Mouse (Mus musculus) intestine, embryonic 15.5 days (tissue): ENCODE measurements around the gene Pde4b. TPM values are rescaled to one million over a fixed set of nuclear protein-coding genes. Genes with fewer than 3 reads are reported as not detected.

Source experiments
- ATAC-seq: fragments of 200-750 bp; cut with Nextera tagmentation; 2 replicates; pipeline ENCODE4 v1.8.0; 2017; ENCODE audit warnings: moderate TSS enrichment, moderate library complexity
- H3K27ac ChIP-seq: fragments of 300-500 bp; sonication (generic); 2 replicates; pipeline ENCODE4 v1.5.1; 2015; ENCODE audit warnings: mild to moderate bottlenecking, inconsistent platforms
- H3K27me3 ChIP-seq: fragments of 300-500 bp; sonication (generic); replicated peaks from 2 replicates; pipeline ENCODE4 v1.6.1; 2015; ENCODE audit warnings: inconsistent platforms
- H3K36me3 ChIP-seq: fragments of 300-500 bp; sonication (generic); 2 replicates; pipeline ENCODE4 v1.6.1; 2015; ENCODE audit warnings: inconsistent platforms
- H3K4me1 ChIP-seq: fragments of 300-500 bp; sonication (generic); replicated peaks from 2 replicates; pipeline ENCODE4 v1.6.1; 2015; ENCODE audit warnings: inconsistent platforms
- H3K4me2 ChIP-seq: fragments of 300-500 bp; sonication (generic); replicated peaks from 2 replicates; pipeline ENCODE4 v1.6.1; 2015; ENCODE audit warnings: mild to moderate bottlenecking, inconsistent platforms
- H3K4me3 ChIP-seq: fragments of 300-500 bp; sonication (generic); replicated peaks from 2 replicates; pipeline ENCODE4 v1.5.1; 2015; ENCODE audit warnings: inconsistent platforms
- H3K9ac ChIP-seq: fragments of 300-500 bp; sonication (generic); 2 replicates; pipeline ENCODE4 v1.6.1; 2015; ENCODE audit warnings: inconsistent platforms
- H3K9me3 ChIP-seq: fragments of 300-500 bp; sonication (generic); 2 replicates; pipeline ENCODE4 v1.6.1; 2016; ENCODE audit warnings: inconsistent platforms
- WGBS: fragments of 180-500 bp; shearing (Covaris S2); methylation state at CpG from one replicate; pipeline ENCODE4 v1.1.7; 2015; 5-methylcytosine and 5-hydroxymethylcytosine counted together
- polyA plus RNA-seq: library from polyadenylated mRNA; unstranded; fragments of >200 nt; fragmentation: Nextera tagmentation; extraction: Ambion mirVana; gene quantifications from 2 replicates; pipeline ENCODE4 v1.2.1, GENCODE M21; 2015

Gene Pde4b
- polyA plus RNA-seq, 1 experiment from 2014 or later: 13.4 TPM

DNA sequence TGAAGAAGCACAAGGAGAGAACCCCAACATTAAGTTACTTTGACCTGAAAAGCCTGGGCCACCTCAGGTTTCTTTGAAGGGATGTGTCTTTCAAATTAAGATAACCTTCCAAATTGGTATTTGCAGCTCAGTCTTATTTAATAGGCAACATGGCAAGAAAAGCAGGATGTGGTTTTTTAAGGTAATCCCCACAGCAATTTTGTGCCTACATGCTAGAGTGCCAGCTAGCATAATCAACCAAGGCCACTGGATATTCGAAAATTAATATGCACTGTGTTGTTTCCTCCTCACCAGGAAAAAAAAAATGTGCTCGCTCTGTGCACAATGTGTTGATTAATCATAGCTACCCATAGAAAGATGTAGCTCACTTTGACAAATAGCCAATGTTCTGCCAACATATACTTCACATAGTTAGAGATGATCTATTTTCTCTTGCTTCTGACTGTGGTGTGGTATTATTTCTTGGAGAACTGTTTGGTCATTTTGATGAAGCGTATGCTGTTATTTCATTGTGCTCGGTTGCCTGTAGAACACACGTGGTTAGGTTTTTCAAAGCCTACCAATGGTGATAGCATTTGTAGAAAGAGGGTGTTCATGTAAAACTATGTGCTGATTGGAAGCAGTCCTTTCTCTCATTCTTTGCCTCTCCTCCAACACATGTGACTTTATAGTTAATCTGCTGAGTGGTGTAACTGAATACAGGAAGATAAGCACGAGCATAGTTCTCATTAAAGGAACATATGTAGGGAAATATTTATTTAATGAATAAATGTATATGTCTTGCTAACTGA lies 169.0 kb downstream of the Pde4b start:
- Histone ChIP-seq H3K27me3 (no peaks in the 10 kb centered on the region), H3K36me3 (no peaks in the 10 kb centered on the region), H3K27ac (no peak overlapping the region), H3K4me1 (peaks cover 9% of the 10 kb centered on the region), H3K4me3 (no peak overlapping the region), H3K9ac (no peak overlapping the region), H3K9me3 (no peaks in the 10 kb centered on the region), H3K4me2 (peak overlapping the region; percentile 12; the same call in 1 of the 2 replicates)
- ATAC-seq: no peak
- WGBS: 78% methylated on average over 6 of the region's 6 CpGs

DNA sequence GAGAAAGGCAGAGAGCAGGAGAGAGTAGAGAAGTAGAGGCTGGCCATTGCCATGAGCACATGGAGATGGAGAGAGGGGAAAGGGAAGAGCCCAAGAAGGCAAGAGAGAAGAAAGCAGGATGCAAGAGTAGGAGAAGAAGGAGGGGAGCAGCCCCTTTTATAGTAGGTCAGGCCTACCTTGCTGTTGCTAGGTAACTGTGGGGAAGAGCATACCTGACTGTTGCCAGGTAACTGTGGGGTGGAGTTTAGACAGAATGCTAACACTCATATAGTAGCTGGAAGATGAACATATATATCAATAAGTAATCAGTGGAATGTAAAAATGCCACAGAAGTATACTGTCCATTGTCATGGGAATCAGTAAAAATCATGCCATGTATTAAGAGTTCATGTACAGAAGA lies 172.9 kb downstream of the Pde4b start:
- ATAC-seq: no peak
- Histone ChIP-seq H3K27me3 (no peaks in the 10 kb centered on the region), H3K9me3 (no peaks in the 10 kb centered on the region), H3K9ac (no peak overlapping the region), H3K4me1 (no peaks in the 10 kb centered on the region), H3K4me2 (no peak overlapping the region), H3K4me3 (no peak overlapping the region), H3K36me3 (no peaks in the 10 kb centered on the region), H3K27ac (no peak overlapping the region)

DNA sequence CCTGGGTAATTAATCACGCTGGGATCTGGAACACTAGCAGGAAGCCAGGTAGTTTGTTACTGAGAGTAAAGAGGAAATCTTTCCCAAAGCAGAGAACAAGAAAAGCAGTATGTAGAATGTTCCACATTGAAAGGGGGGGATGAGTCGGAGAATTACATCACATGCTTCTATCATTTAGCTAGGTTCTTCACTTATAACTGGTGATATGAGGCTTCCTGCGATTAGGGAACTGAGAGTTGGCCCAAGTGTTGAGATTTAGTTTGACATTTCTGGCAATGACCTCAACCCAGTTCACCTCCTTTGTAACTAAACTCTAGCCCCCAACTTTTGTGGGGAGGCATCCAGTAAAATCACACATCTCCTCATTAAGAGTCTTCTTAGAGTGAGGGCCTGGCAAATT lies 185.0 kb downstream of the Pde4b start:
- H3K4me2 ChIP-seq: no peak overlapping the region
- no peak for ATAC-seq
- H3K27ac ChIP-seq: no peak overlapping the region
- H3K36me3 ChIP-seq: no peaks in the 10 kb centered on the region
- no peak overlapping the region for H3K4me3 ChIP-seq
- H3K27me3 ChIP-seq: no peaks in the 10 kb centered on the region
- no peaks in the 10 kb centered on the region for H3K9me3 ChIP-seq
- 75% methylated on average over 3 of the region's 3 CpGs for WGBS
- H3K4me1 ChIP-seq: no peaks in the 10 kb centered on the region
- H3K9ac ChIP-seq: no peak overlapping the region

DNA sequence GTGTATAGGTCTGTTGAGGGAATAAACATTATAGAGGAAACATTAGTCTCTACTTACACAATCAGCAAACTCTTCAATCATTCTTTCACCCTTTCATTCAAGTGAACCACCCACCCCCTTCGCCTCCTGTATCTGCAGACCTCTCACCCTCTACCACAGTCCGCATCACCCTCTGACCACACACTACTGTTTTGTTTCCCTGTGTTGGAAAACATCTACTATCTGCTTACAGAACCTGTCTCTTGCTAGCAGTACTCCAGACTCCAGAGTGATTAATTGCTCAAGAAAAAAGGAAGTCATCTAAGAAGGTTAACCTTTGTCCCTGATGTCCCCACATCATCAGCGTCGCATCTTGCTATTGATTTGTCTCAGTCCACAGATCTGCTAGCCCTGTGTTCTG lies 185.4 kb downstream of the Pde4b start:
- no peak overlapping the region for H3K4me2 ChIP-seq
- no peaks in the 10 kb centered on the region for H3K9me3 ChIP-seq
- no peak for ATAC-seq
- H3K36me3 ChIP-seq: no peaks in the 10 kb centered on the region
- no peak overlapping the region for H3K27ac ChIP-seq
- H3K27me3 ChIP-seq: no peaks in the 10 kb centered on the region
- no peak overlapping the region for H3K9ac ChIP-seq
- 63% methylated on average over 4 of the region's 4 CpGs for WGBS
- H3K4me3 ChIP-seq: no peak overlapping the region
- H3K4me1 ChIP-seq: no peaks in the 10 kb centered on the region

DNA sequence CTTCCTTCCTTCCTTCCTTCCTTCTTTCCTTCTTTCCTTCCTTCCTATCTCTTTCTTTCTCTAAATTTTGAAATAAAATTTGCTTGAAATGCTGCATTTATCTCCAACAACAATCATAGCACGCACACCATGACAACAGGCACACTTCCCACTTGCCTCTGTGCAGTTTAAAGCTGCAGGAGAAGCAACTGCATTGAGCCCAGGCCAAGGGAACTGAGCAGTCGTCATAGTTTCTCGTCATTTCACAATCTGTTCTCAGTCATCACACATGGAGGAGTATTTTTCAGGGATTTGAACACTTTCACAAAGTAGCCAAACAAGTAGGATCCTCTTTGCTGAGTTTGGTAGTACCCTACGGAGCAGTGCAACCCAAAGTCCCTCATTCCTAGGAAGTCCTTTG lies 188.4 kb downstream of the Pde4b start:
- no peak overlapping the region for H3K9ac ChIP-seq
- H3K9me3 ChIP-seq: no peaks in the 10 kb centered on the region
- no peaks in the 10 kb centered on the region for H3K36me3 ChIP-seq
- no peak overlapping the region for H3K27ac ChIP-seq
- no peak for ATAC-seq
- H3K4me2 ChIP-seq: no peak overlapping the region
- no peak overlapping the region for H3K4me3 ChIP-seq
- 75% methylated on average over 4 of the region's 4 CpGs for whole genome bisulfite sequencing
- H3K4me1 ChIP-seq: no peaks in the 10 kb centered on the region
- H3K27me3 ChIP-seq: no peaks in the 10 kb centered on the region

DNA sequence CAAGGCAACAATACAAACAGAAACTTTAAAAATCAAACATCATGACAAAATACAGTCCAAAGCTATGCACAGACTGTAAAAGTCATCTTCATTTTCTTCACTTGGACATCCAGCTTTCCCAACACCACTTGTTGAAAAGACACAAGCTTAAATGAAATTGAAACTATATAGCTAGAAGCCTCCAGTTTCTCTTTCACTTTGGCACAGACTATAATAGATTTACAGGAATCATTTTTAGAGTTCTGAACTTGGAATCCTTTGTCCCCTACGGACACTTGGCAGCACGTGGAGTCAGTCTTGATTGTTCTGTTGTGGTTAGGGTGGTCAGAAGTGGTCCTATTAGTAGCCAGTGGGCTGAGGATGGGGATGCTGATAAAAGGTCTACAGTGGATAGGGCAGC lies 191.6 kb downstream of the Pde4b start:
- no peak overlapping the region for H3K4me2 ChIP-seq
- no peaks in the 10 kb centered on the region for H3K36me3 ChIP-seq
- H3K9me3 ChIP-seq: no peaks in the 10 kb centered on the region
- H3K27ac ChIP-seq: no peak overlapping the region
- H3K27me3 ChIP-seq: no peaks in the 10 kb centered on the region
- H3K4me3 ChIP-seq: no peak overlapping the region
- no peaks in the 10 kb centered on the region for H3K4me1 ChIP-seq
- 72% methylated on average over 2 of the region's 2 CpGs for WGBS
- ATAC-seq: no peak
- no peak overlapping the region for H3K9ac ChIP-seq

DNA sequence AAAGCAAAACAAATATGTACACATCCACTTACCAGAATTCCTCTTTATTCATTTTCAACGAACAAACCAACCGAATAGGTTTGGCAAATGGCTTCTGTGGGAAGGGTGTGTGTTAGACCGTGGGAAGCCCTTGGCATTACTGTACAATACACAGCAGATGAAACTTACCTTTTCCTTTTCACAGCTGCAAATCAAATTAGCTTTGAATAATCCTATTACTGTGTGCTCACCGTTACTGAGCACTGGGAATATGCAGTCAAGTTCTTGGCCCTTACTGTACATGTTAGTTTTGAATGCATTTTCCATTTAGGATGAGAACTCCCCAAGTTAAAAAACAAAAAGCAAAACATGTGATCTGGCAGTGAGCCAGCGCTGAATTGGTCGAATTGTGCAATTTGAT lies 199.8 kb downstream of the Pde4b start:
- no peaks in the 10 kb centered on the region for H3K36me3 ChIP-seq
- no peak overlapping the region for H3K27ac ChIP-seq
- no peak overlapping the region for H3K4me3 ChIP-seq
- H3K9ac ChIP-seq: no peak overlapping the region
- H3K9me3 ChIP-seq: no peaks in the 10 kb centered on the region
- 79% methylated on average over 6 of the region's 6 CpGs for WGBS
- no peaks in the 10 kb centered on the region for H3K27me3 ChIP-seq
- no peak for ATAC-seq
- no peaks in the 10 kb centered on the region for H3K4me1 ChIP-seq
- H3K4me2 ChIP-seq: no peak overlapping the region

DNA sequence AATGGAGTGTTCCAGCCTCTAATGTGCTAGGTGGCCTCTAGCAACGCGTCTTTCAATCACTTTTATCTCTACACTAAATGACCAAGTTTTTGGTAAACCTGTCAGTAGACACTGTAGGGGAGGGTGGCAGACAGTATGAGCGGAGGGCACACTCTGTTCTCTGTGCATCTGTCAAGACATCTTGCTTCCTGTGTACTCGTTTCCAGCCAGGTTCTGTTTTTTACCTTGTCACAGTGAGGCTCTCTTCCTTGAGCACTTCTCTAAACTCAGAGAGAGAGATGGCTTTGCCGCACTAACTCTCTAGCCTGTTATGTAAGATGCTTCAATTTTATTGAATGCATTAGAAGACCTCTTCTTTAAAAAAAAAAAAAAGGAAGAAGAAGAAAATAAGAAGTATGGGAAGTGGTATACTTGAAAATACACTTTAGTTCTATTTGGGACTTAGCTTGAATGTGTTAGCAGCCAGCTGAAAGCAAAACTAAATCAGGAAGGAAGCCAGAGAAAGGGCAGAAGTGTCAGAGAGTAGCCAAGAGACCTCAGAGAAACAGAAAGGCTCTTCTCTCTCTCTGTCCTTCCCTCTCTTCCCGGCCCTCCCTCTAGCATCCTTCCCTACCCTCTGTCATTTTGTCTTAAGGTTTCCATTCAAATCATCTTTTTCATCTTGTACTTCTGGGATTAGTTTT lies 202.8 kb downstream of the Pde4b start:
- 63% methylated on average over 6 of the region's 6 CpGs for WGBS
- Histone ChIP-seq H3K4me1 (no peaks in the 10 kb centered on the region), H3K9ac (no peak overlapping the region), H3K27ac (no peak overlapping the region), H3K36me3 (no peaks in the 10 kb centered on the region), H3K4me2 (no peak overlapping the region), H3K4me3 (no peak overlapping the region), H3K9me3 (no peaks in the 10 kb centered on the region), H3K27me3 (no peaks in the 10 kb centered on the region)
- ATAC-seq: no peak

DNA sequence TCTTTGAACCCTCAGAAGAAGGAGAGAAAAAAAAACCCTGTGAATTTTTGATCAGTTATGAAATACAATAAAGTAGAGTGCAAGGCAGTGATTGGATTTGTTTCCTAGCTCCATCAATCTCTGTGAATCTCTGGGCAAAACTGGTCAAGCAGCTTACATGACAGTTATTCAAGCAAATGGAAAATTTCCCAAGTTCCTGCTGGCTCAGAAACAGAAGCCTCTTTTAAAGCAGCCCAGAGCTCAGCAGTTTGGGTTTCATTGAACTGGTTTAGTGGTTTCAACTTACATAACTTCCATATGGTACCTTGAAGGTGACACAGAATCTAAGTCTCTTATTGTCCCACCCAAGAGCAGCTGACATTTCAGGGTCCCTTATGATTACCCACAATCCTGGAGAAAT lies 210.2 kb downstream of the Pde4b start:
- Histone ChIP-seq H3K4me2 (no peak overlapping the region), H3K4me3 (no peak overlapping the region), H3K4me1 (no peaks in the 10 kb centered on the region), H3K27me3 (no peaks in the 10 kb centered on the region), H3K9me3 (no peaks in the 10 kb centered on the region), H3K27ac (no peak overlapping the region), H3K36me3 (no peaks in the 10 kb centered on the region), H3K9ac (no peak overlapping the region)
- ATAC-seq: no peak

DNA sequence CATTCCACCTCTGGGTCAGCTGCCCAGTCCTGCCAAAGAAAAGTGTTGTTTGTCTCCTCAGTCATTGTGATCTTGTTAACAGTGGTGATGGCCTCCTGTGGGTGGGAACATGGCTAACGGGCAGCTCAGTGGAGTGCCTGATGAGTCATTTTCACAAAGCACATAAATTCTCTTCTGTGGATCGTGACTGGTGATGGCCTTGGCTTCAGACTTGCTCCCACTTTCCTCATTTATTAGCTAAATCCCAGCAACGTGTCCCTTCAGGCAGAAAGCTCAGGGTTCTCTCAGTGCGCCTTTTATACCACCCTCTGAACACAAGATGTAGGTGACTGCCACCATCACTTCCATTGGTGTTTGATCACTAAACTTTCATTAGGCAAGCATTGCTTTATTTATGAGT lies 215.2 kb downstream of the Pde4b start:
- Histone ChIP-seq H3K27ac (no peak overlapping the region), H3K4me2 (no peak overlapping the region), H3K27me3 (no peaks in the 10 kb centered on the region), H3K4me1 (no peaks in the 10 kb centered on the region), H3K9ac (no peak overlapping the region), H3K36me3 (no peaks in the 10 kb centered on the region), H3K9me3 (no peaks in the 10 kb centered on the region), H3K4me3 (no peak overlapping the region)
- no peak for ATAC-seq
- 64% methylated on average over 4 of the region's 4 CpGs for WGBS

DNA sequence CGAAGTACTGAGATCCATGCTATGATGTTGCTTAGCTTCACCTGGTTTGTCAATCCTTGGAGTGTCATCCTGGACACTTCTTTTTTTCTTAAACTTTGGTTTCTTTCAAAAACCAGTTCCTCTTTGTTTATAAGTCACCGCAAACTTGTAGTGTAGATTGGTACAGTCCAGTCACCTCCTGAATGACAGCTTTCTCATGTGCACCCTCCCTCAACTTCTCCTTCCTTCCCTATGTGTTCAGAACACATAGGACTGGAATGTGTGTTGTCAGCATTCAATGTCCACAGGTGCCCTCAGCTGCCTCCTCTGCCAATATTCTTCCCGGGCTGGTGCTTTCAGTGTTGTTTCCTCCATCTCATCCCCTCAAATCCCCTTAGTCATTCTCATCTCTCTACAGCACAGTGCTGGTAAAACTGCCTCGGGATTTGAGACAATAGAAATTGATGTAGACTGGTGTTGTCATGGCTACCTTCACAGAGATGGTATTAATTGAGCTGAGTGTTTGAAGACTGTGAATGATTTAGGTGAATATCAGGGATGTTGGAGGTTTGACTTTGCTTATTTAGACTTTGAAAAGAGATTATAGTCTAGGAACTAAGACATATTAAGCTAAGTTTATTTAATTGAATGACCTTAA lies 220.4 kb downstream of the Pde4b start:
- H3K4me3 ChIP-seq: no peak overlapping the region
- no peaks in the 10 kb centered on the region for H3K4me1 ChIP-seq
- no peak overlapping the region for H3K9ac ChIP-seq
- 71% methylated on average over 4 of the region's 4 CpGs for WGBS
- H3K27me3 ChIP-seq: no peaks in the 10 kb centered on the region
- no peak overlapping the region for H3K4me2 ChIP-seq
- H3K36me3 ChIP-seq: no peaks in the 10 kb centered on the region
- H3K9me3 ChIP-seq: no peaks in the 10 kb centered on the region
- no peak for ATAC-seq
- H3K27ac ChIP-seq: no peak overlapping the region

DNA sequence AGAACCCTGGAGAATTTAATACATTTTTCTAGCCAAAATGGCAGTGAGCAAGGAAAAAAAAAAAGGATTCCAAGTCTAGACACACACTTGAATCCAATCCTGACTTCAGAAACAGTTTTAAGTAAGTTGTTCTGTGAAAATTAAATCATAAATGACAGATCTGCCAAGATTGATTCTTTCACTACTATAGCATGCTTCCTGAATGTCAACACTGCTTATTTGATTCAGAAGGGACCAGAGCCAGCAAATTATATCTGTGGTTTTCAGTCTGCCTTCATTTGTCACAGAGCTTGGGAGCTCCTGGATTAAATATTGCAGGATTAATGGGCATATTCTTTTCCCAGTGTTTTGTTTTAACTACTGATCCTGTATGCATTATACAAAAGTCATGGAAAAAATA lies 223.3 kb downstream of the Pde4b start:
- H3K4me1 ChIP-seq: no peaks in the 10 kb centered on the region
- no peak for ATAC-seq
- no peak overlapping the region for H3K27ac ChIP-seq
- no peak overlapping the region for H3K4me2 ChIP-seq
- no peaks in the 10 kb centered on the region for H3K36me3 ChIP-seq
- no peak overlapping the region for H3K4me3 ChIP-seq
- H3K9ac ChIP-seq: no peak overlapping the region
- H3K9me3 ChIP-seq: no peaks in the 10 kb centered on the region
- no peaks in the 10 kb centered on the region for H3K27me3 ChIP-seq

DNA sequence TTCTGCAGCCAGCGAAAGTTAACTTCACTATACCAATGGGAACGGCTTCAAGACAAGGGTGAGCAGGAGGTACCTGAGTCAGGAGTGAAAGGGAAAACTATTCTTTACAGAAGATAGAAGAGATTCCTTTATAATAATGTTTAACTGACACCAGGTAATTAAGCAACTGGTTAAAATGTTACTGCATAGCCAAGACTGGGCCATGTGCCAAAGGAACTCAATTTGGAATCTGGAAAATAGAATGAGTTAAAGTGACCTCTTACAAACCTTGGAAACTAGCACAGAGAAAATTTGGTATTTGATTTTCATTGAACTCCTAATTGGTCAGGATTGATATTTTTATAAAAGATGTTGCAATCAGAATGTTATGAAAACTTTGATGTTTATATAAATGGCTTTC lies 228.7 kb downstream of the Pde4b start:
- no peak overlapping the region for H3K27ac ChIP-seq
- WGBS: 73% methylated on average over 2 of the region's 2 CpGs
- no peaks in the 10 kb centered on the region for H3K9me3 ChIP-seq
- no peaks in the 10 kb centered on the region for H3K4me1 ChIP-seq
- H3K9ac ChIP-seq: no peak overlapping the region
- no peak for ATAC-seq
- no peaks in the 10 kb centered on the region for H3K36me3 ChIP-seq
- H3K4me3 ChIP-seq: no peak overlapping the region
- no peaks in the 10 kb centered on the region for H3K27me3 ChIP-seq
- no peak overlapping the region for H3K4me2 ChIP-seq
